In the genomic region with DNA sequence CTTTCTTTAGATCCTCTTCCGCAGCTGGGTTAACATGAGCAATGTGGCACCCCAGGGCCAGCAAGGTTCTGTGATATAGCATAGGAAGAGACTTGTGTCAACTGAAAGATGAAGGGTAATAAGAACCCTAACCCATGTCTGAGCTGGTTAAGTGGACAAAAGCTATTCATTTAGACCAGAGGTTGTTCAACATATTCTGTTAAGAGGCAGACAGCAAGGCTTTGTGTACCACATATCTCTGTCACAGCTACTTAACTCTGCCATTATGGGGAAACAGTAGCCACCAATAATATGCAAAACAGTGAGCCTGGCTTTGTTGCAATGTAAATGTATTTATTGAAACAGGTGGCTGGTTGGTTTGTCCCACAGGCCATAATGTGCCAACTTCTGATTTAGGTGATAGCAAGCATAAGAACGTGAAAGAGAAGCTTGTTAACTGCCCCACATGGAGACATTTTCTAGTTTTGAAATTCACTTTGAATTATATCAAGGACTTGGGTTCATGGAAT, we compare ENCODE assay signal across 16 mouse cellular contexts.
"Had no signal": no experiment of that assay in that cellular context is flagged by ENCODE, and none has a peak within 500 bp of the region (broad histone marks: within the 10 kb centered on the region; RNA-seq: fewer than 3 reads in every experiment).

No protein-coding gene starts in this region.

- H3K9me3 ChIP-seq: liver, embryonic 12.5 days had no signal

- H3K4me3 ChIP-seq: liver, embryonic 12.5 days; myocyte had no signal

- DNase-seq: lung, adult 18-20 months; lung, embryonic 14.5 days; lung, postnatal 10 days; lung, postnatal 4 days; midbrain, embryonic 14.5 days; retina, postnatal 1 day; right cerebral cortex, adult 18-20 months; right cerebral cortex, postnatal 25 days; right cerebral cortex, postnatal 4 days; spleen, adult 18-20 months; thymus, adult 18-20 months; thymus, postnatal 14 days; thymus, postnatal 36 days had no signal

- H3K36me3 ChIP-seq: liver, embryonic 12.5 days had no signal

- H3K9ac ChIP-seq: liver, embryonic 12.5 days; liver, embryonic 14.5 days; lung, embryonic 14.5 days had no signal

- H3K4me2 ChIP-seq: liver, embryonic 12.5 days; lung, embryonic 14.5 days had no signal

- H3K27ac ChIP-seq: liver, embryonic 12.5 days; liver, embryonic 14.5 days had no signal

- H3K27me3 ChIP-seq: liver, embryonic 12.5 days had no signal

- ATAC-seq: liver, embryonic 12.5 days had no signal

- H3K4me1 ChIP-seq: liver, embryonic 12.5 days had no signal
